Mouse (Mus musculus): ENCODE measurements at regions not wholly inside any gene's neighbourhood (a gene's known extent, or its start where the extent isn't known, plus 50 kb on each side); places are given as distances from the start of the nearest gene placed in this dataset.
"Not testable (repeated sequence)": the region's sequence is repeated elsewhere in the genome, so short reads cannot be mapped to it uniquely, and the experiment has no call there.

DNA sequence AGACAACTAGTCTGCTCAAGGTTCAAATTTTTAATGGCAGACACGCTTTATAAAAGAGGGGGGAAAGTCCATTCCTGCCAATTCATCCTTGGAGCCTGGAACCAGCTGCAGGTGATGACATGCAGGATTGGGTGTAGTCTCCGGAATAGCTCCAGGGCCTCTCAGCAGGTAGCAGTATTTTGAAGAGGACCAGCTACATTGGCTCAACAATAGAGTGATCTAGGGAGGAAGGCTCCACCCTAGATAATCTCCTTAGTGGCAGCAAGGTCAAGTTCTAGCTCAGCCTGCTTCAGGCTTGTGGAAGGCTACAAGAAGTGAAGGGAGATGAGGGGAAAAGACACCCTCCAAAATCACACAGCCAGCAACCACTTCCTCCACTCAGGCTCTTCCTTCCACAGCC, 1405.1 kb downstream of the 4930444P10Rik start:
- not testable (repeated sequence) for DNase-seq

GRCm38 (mm10) chr1:14686172-14686571, 1407.0 kb downstream of the 4930444P10Rik start:
- DNase-seq: peak in 1 of 2 experiments; percentile 14

GRCm38 (mm10) chr1:14680443-14680842, 1412.7 kb downstream of the 4930444P10Rik start:
- DNase-seq: no peak

DNA sequence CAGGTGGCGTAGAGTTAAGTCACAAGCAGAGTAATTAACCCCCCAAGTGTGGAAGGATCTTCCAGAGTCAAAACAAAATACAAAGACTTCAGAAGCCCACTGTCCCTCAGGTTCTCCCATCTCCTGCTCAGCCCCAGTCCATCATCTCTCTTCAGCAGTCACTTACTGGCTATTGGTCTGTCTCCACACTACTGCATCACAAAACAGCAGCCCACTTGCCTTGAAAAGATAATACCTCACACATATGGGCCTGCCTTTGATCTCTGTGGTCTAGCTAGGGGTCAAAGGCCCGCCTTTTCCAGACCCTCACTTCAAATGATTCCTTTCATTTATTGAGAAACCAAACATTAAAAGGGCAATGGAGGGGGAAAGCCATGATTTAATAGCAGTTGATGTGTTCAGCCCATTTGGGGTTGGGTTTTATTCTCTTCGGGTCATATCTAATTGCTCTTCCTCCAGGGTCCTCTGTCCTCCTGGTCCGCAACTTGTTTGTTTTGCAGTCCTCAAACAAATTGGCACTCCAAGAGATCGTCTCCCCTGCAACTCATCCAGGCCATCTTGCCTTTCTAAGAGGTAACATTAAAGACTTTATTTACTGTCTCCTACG, 1420.6 kb downstream of the 4930444P10Rik start:
- no peak for DNase-seq

- no peak for DNase-seq
These were observed 1430.3 kb downstream of the 4930444P10Rik start for GRCm38 (mm10) chr1:14662706-14663312.

GRCm38 (mm10) chr1:14661854-14662253, 1431.3 kb downstream of the 4930444P10Rik start:
- no peak for DNase-seq

DNA sequence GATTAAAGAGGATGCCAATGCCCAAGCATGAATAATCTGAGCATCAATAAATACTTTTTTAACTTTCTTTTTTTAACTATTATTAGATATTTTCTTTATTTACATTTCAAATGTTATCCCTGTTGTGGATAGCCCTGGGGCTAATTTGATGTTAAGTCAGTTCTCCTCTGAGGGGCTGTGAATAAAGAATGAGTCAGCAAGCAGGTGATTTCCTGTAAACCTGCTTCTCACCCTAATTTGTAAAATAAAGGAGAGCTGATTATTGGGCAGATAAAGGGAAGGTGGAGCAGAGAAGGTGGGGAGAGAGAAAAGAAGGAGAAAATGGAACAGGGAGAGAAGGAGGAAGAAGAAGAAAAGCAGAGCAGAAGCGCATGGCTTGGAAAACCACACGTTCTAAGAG, 1442.8 kb downstream of the 4930444P10Rik start:
- no peak for DNase-seq

DNA sequence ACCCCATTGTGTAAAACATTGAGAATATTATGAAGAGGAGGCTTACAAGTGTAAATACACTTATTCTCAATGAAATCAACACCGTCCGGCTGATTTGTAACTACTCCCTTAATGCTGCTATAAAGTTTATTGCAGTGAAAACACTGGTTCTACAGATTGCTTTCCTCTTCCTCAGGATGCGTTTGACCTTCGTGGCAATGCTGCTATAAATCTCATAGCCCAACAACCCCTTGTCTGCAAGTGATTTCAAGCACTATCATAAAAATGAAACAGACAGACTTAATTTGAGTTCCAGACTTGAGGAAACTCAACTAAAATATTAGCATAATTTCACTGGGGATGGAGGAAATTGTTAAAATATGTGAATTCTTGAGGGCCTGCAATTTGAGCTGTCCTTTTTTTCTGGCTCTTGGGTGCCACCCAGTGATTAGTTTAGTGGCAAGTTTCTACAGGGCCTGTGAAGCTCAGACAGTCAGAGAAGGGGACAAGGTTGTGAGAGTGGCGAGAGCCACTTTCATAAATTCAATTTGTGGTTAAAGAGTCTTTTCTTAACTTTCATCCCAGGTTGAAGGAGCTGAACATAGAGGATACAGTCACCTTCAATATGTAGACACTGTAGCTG, 1457.4 kb downstream of the 4930444P10Rik start:
- DNase-seq: peak; percentile 42 to 57

- no peak for DNase-seq
These were observed 1461.1 kb downstream of the 4930444P10Rik start for GRCm38 (mm10) chr1:14631994-14632393.

DNA sequence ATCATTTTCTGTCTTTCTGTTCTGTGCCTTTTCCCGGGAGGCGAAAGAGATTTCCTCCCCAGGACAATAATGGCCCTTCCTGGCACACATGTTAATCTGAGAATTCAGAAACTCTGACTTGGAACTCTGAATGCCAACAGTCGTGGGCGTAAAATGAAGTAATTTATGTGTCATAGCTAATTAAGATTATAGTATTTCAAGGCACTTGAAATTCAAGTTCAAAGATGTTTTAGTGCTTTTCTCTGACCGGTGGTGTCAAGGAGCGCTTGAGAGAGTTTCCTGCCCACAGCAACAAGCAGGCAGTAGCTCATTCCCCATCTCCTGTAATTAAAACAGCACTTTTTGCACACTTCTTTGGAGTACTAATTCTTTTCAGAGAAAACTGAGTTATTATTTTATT, 1465.9 kb downstream of the 4930444P10Rik start:
- no peak for DNase-seq

GRCm38 (mm10) chr1:14626685-14627084, 1466.4 kb downstream of the 4930444P10Rik start:
- DNase-seq: no peak

GRCm38 (mm10) chr1:14620922-14621430, 1472.1 kb downstream of the 4930444P10Rik start:
- DNase-seq: no peak

DNA sequence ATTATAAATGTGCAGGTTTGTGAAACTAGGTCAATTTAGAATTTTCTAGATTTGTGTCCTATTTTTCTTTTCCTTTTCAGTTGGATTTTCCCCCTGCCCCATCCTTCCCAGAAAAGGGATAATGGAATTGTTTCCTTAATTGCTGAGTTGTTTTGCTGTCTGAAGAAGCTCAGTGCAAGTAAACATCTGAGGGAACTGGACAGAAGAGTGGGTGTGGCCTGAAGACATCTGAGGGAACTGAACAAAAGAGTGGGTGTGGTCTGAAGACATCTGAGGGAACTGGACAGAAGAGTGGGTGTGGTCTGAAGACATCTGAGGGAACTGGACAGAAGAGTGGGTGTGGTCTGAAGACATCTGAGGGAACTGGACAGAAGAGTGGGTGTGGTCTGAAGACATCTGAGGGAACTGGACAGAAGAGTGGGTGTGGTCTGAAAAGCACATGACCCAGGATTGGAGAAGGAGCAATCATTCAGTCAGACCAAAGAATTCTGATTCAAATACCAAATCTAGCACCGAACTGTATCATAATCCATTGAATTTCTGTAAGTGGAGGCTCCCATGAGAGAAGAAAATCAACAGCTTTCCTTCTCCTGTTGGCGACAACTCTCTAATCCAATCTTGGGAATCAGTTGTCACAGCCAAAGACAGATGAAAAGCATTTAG, 1479.8 kb downstream of the 4930444P10Rik start:
- no peak for DNase-seq

- DNase-seq: peak; percentile 32 to 48
These were observed 1484.1 kb downstream of the 4930444P10Rik start for GRCm38 (mm10) chr1:14609054-14609453.

DNA sequence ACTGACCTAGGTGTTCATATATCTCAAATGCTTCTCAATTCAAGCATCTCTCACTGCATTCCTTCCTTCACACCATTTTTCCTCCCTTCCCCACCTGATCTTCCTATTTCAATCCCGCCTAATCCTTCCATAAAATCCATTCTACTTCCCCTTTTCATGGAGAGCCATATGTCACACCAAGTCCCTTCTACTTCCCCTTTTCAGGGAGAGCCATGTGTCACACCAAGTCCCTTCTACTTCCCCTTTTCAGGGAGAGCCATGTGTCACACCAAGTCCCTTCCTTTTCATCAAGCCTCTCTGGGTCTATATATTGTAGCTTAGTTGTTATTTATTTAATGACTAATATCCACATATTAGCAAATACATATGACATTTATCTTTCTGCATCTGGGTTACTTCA, 1497.2 kb downstream of the 4930444P10Rik start:
- DNase-seq: no peak

- peak; percentile 35 to 41 for DNase-seq
These were observed 1503.2 kb downstream of the 4930444P10Rik start for GRCm38 (mm10) chr1:14589905-14590304.

DNA sequence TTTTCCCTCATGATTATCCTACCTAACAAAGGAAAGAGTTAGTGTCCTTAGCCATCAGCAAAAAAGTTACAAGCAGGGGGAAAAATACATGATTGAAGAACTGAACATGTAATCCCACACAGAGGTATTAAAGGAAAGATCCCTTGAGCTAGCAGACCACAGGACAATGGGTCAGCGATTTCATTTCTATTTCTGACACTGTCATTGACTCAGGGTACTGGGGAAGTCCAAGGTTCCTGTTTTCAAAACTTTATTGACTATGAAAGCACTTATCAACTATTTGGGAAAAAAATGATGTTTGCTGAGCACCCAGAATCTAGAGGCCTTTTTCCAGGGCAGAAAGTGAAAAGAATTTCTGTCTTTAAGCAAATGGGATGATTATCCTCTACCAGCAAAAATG, 1513.7 kb downstream of the 4930444P10Rik start:
- no peak for DNase-seq

GRCm38 (mm10) chr1:14576263-14576662, 1516.9 kb downstream of the 4930444P10Rik start:
- no peak for DNase-seq

GRCm38 (mm10) chr1:14570562-14570981, 1522.6 kb downstream of the 4930444P10Rik start:
- peak; percentile 4 to 20 for DNase-seq

DNA sequence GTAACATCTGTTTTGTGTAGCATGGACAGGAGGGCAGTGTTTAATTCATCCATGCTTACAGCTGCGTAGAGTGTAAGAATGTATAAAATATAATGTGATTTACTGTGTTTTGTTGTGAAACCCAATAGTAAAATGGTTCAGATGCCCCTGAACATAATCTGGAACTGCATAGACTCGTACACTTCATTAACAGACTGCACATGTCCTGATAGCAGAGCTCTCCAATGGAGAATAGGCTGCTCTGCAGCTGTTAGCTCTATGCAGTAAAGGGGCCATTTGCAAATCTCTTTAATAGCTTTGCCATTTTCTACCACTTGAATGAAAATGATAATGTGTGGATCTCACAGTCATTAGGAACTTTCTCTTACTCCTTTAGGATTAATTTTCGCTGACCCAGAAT, 1523.0 kb downstream of the 4930444P10Rik start:
- DNase-seq: no peak

- no peak for DNase-seq
These were observed 1526.1 kb downstream of the 4930444P10Rik start for GRCm38 (mm10) chr1:14567006-14567405.

GRCm38 (mm10) chr1:14566386-14566785, 1526.7 kb downstream of the 4930444P10Rik start:
- no peak for DNase-seq

All from kidney, postnatal 4 days (tissue).